Mouse (Mus musculus): ENCODE data around the gene Ubl3. TPM values are rescaled to one million over a fixed set of nuclear protein-coding genes. Genes with fewer than 3 reads are reported as not detected.

Ubl3 gene
- total RNA-seq, 1 experiment: 75.0 TPM

GRCm38 (mm10) chr5:148500516-148500915 is 52.1 kb downstream of the Ubl3 start:
- TF ChIP-seq HCFC1 (IDR thresholded peaks at IDR 0.05; ENCODE audit: borderline replicate concordance, insufficient read depth, low read length): no peak
- no peak for TF ChIP-seq ZNF384 (IDR thresholded peaks at IDR 0.05; ENCODE audit: low read depth, low read length)
- TF ChIP-seq ZC3H11A (IDR thresholded peaks at IDR 0.05; ENCODE audit: borderline replicate concordance, low read depth, low read length): no peak
- no peak for TF ChIP-seq CHD2 (IDR thresholded peaks at IDR 0.05; ENCODE audit: low read depth, low read length)
- TF ChIP-seq MAFK (IDR thresholded peaks at IDR 0.05; ENCODE audit: insufficient read depth, low read depth, low read length): no peak
- in situ Hi-C loops (cut with MboI; ENCODE audit: low sequenced_read_pairs in 2 of 2, unreplicated experiment in 2 of 2): no loop called here
- no peak for DNase-seq (ENCODE audit: low read depth, low spot score)

DNA sequence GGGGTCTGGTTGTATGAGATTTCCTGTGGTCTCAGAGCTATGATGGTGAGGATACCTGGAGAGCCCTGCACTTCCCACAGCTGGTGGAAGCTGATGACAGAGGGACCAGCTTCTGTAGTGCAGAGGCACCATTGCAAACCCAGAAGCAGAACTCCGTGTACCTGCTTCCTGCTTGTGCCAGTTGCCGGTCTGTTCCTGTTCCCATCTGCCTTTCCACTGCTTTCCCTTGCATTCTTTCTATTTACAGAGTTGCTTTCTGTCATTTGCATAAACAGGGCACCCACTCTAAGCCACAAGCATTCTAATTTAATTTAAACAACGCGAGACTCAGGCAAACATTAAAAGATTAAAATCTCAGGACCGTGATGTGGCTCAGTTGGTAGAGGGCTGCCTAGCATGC is 53.0 kb downstream of the Ubl3 start:
- Histone ChIP-seq H3K36me3 (ENCODE audit: control insufficient read depth, insufficient read depth, low read length, poor library complexity, severe bottlenecking) (no peaks in the 10 kb centered on the region; the same call in 1 of the 2 replicates), H3K27ac (ENCODE audit: insufficient read depth, low read depth, low read length, poor library complexity, severe bottlenecking) (no peak overlapping the region), H3K4me1 (ENCODE audit: control insufficient read depth in 2 of 2, insufficient read depth in 2 of 2, low read length in 2 of 2, poor library complexity in 1 of 2) (peaks cover 3 to 5% of the 10 kb centered on the region in 2 experiments; a peak in 3 of 4 replicates), H3K9me3 (ENCODE audit: control insufficient read depth, insufficient read depth, low read depth, low read length) (no peaks in the 10 kb centered on the region; the same call in 1 of the 2 replicates), H3K9ac (ENCODE audit: insufficient read depth, low read depth, low read length, poor library complexity, severe bottlenecking) (no peak overlapping the region), H3K4me3 (ENCODE audit: insufficient read depth in 1 of 2, low read depth in 1 of 2, low read length in 2 of 2, poor library complexity in 1 of 2, severe bottlenecking in 1 of 2) (no peak overlapping the region)
- in situ Hi-C loops (cut with MboI; ENCODE audit: low sequenced_read_pairs in 2 of 2, unreplicated experiment in 2 of 2): no loop called here
- TF ChIP-seq HCFC1 (IDR thresholded peaks at IDR 0.05; ENCODE audit: borderline replicate concordance, insufficient read depth, low read length) (no peak), MAFK (IDR thresholded peaks at IDR 0.05; ENCODE audit: insufficient read depth, low read depth, low read length) (no peak)
- no peak for DNase-seq (ENCODE audit: low read depth, low spot score)

More at GRCm38 (mm10) chr5:148500516-148500915, 52.1 kb downstream of the Ubl3 start:
- Histone ChIP-seq H3K9ac (ENCODE audit: insufficient read depth, low read depth, low read length, poor library complexity, severe bottlenecking) (no peak overlapping the region), H3K9me3 (ENCODE audit: control insufficient read depth, insufficient read depth, low read depth, low read length) (no peaks in the 10 kb centered on the region; the same call in 1 of the 2 replicates), H3K4me3 (ENCODE audit: insufficient read depth in 1 of 2, low read depth in 1 of 2, low read length in 2 of 2, poor library complexity in 1 of 2, severe bottlenecking in 1 of 2) (no peak overlapping the region), H3K27ac (ENCODE audit: insufficient read depth, low read depth, low read length, poor library complexity, severe bottlenecking) (no peak overlapping the region), H3K4me1 (ENCODE audit: control insufficient read depth in 2 of 2, insufficient read depth in 2 of 2, low read length in 2 of 2, poor library complexity in 1 of 2) (peaks cover 3 to 5% of the 10 kb centered on the region in 2 experiments; a peak in 2 of 4 replicates), H3K36me3 (ENCODE audit: control insufficient read depth, insufficient read depth, low read length, poor library complexity, severe bottlenecking) (peaks cover 4% of the 10 kb centered on the region)

- no peaks in the 10 kb centered on the region for H3K9me3 ChIP-seq (ENCODE audit: control insufficient read depth, insufficient read depth, low read depth, low read length)
- H3K9ac ChIP-seq (ENCODE audit: insufficient read depth, low read depth, low read length, poor library complexity, severe bottlenecking): no peak overlapping the region
- no peak overlapping the region for H3K27ac ChIP-seq (ENCODE audit: insufficient read depth, low read depth, low read length, poor library complexity, severe bottlenecking)
- H3K4me3 ChIP-seq (ENCODE audit: insufficient read depth in 1 of 2, low read depth in 1 of 2, low read length in 2 of 2, poor library complexity in 1 of 2, severe bottlenecking in 1 of 2): no peak overlapping the region
- TF ChIP-seq ZC3H11A (IDR thresholded peaks at IDR 0.05; ENCODE audit: borderline replicate concordance, low read depth, low read length) (no peak), CHD2 (IDR thresholded peaks at IDR 0.05; ENCODE audit: low read depth, low read length) (no peak), HCFC1 (IDR thresholded peaks at IDR 0.05; ENCODE audit: borderline replicate concordance, insufficient read depth, low read length) (no peak), MAFK (IDR thresholded peaks at IDR 0.05; ENCODE audit: insufficient read depth, low read depth, low read length) (no peak), ZNF384 (IDR thresholded peaks at IDR 0.05; ENCODE audit: low read depth, low read length) (no peak)
- no peak for DNase-seq (ENCODE audit: low read depth, low spot score)
- in situ Hi-C loops (cut with MboI; ENCODE audit: low sequenced_read_pairs in 2 of 2, unreplicated experiment in 2 of 2): no loop called here
- H3K36me3 ChIP-seq (ENCODE audit: control insufficient read depth, insufficient read depth, low read length, poor library complexity, severe bottlenecking): no peaks in the 10 kb centered on the region
- H3K4me1 ChIP-seq (ENCODE audit: control insufficient read depth in 2 of 2, insufficient read depth in 2 of 2, low read length in 2 of 2, poor library complexity in 1 of 2): peaks cover 5 to 9% of the 10 kb centered on the region in 2 experiments
Observed at GRCm38 (mm10) chr5:148495991-148496390, 56.6 kb downstream of the Ubl3 start.

- Histone ChIP-seq H3K9me3 (ENCODE audit: control insufficient read depth, insufficient read depth, low read depth, low read length) (no peaks in the 10 kb centered on the region), H3K9ac (ENCODE audit: insufficient read depth, low read depth, low read length, poor library complexity, severe bottlenecking) (no peak overlapping the region), H3K4me3 (ENCODE audit: insufficient read depth in 1 of 2, low read depth in 1 of 2, low read length in 2 of 2, poor library complexity in 1 of 2, severe bottlenecking in 1 of 2) (peak overlapping the region in 1 of 2 experiments; percentile 12; a peak in 1 of 4 replicates), H3K4me1 (ENCODE audit: control insufficient read depth in 2 of 2, insufficient read depth in 2 of 2, low read length in 2 of 2, poor library complexity in 1 of 2) (peaks cover 5 to 12% of the 10 kb centered on the region in 2 experiments), H3K36me3 (ENCODE audit: control insufficient read depth, insufficient read depth, low read length, poor library complexity, severe bottlenecking) (no peaks in the 10 kb centered on the region), H3K27ac (ENCODE audit: insufficient read depth, low read depth, low read length, poor library complexity, severe bottlenecking) (no peak overlapping the region)
- in situ Hi-C loops (cut with MboI; ENCODE audit: low sequenced_read_pairs in 2 of 2, unreplicated experiment in 2 of 2): no loop called here
- peak; percentile 81 for DNase-seq (ENCODE audit: low read depth, low spot score)
- TF ChIP-seq HCFC1 (IDR thresholded peaks at IDR 0.05; ENCODE audit: borderline replicate concordance, insufficient read depth, low read length) (no peak), ZNF384 (IDR thresholded peaks at IDR 0.05; ENCODE audit: low read depth, low read length) (peak; percentile 92), CHD2 (IDR thresholded peaks at IDR 0.05; ENCODE audit: low read depth, low read length) (no peak), MAFK (IDR thresholded peaks at IDR 0.05; ENCODE audit: insufficient read depth, low read depth, low read length) (no peak), ZC3H11A (IDR thresholded peaks at IDR 0.05; ENCODE audit: borderline replicate concordance, low read depth, low read length) (no peak)
Observed at GRCm38 (mm10) chr5:148495173-148495572, 57.4 kb downstream of the Ubl3 start.

DNA sequence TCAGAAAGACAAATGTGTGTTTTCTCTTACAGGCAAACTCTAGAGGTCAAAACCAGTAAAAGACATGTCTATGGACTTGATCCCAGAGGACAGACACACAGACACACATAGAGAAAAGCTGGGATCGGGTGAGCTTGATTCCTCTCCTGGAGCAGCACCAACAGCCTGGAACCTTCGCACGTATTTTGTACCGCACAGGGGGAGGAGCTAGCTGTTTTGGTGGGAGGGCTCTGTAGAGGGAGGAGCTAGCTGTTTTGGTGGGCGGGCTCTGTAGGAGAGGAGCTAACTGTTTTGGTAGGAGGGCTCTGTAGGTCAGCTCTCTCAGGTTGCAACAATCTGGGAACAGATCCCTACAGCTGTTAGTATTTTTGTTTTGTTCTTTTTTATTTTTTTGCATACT is 58.3 kb downstream of the Ubl3 start:
- TF ChIP-seq ZC3H11A (IDR thresholded peaks at IDR 0.05; ENCODE audit: borderline replicate concordance, low read depth, low read length) (no peak), CHD2 (IDR thresholded peaks at IDR 0.05; ENCODE audit: low read depth, low read length) (no peak), ZNF384 (IDR thresholded peaks at IDR 0.05; ENCODE audit: low read depth, low read length) (no peak), HCFC1 (IDR thresholded peaks at IDR 0.05; ENCODE audit: borderline replicate concordance, insufficient read depth, low read length) (no peak), MAFK (IDR thresholded peaks at IDR 0.05; ENCODE audit: insufficient read depth, low read depth, low read length) (no peak)
- no peak overlapping the region for H3K9ac ChIP-seq (ENCODE audit: insufficient read depth, low read depth, low read length, poor library complexity, severe bottlenecking)
- in situ Hi-C loops (cut with MboI; ENCODE audit: low sequenced_read_pairs in 2 of 2, unreplicated experiment in 2 of 2): no loop called here
- H3K36me3 ChIP-seq (ENCODE audit: control insufficient read depth, insufficient read depth, low read length, poor library complexity, severe bottlenecking): no peaks in the 10 kb centered on the region
- DNase-seq (ENCODE audit: low read depth, low spot score): peak; percentile 69
- no peaks in the 10 kb centered on the region for H3K9me3 ChIP-seq (ENCODE audit: control insufficient read depth, insufficient read depth, low read depth, low read length)
- peaks cover 2 to 7% of the 10 kb centered on the region in 2 experiments for H3K4me1 ChIP-seq (ENCODE audit: control insufficient read depth in 2 of 2, insufficient read depth in 2 of 2, low read length in 2 of 2, poor library complexity in 1 of 2)
- no peak overlapping the region for H3K4me3 ChIP-seq (ENCODE audit: insufficient read depth in 1 of 2, low read depth in 1 of 2, low read length in 2 of 2, poor library complexity in 1 of 2, severe bottlenecking in 1 of 2)
- H3K27ac ChIP-seq (ENCODE audit: insufficient read depth, low read depth, low read length, poor library complexity, severe bottlenecking): no peak overlapping the region

All from ES-E14 (cell line).